Mouse (Mus musculus): ENCODE results near the gene Enho.

Gene Enho

DNA sequence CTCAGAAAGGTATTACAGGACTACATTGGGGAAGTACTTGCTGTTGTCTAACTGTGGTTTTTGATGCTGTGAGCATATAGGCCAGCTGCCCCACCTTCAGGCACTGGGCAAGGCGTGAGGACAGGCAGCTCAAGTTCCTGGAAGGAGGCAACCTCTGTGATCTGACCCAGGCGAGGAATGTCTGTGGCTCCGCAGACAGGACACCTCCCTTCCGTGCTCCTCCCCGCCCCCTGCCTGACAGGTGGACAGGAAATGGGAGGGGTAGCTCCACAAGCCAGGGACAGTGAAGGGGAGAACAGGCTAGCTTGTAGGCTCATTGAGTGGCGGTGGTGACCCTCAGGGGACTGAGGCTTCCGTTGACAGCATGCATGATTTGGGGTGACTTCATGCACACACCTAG is 24.4 kb upstream of the Enho start:
- in situ Hi-C loops (cut with MboI, MseI), result no loop called here

DNA sequence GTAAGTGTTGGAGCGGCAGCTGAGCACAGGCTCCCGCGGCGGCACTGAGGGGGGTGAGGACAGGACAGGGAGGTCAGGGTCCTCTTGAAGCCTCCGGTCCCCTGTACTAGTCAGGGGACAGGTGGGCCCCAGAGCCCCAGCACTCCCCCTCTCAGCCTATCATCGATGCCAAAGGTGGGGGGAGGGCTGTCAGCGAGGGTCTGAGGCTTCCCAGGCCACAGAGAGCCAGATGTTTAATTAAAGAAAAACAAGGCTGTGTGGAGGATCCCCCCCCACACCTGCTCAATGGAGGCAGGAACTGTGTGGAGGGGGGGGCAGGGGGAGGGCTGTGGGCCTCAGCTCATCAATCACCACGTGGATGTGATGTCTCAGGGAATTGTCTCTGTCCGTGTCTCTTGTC is 23.5 kb upstream of the Enho start:
- in situ Hi-C loops (cut with MboI, MseI), result no loop called here

DNA sequence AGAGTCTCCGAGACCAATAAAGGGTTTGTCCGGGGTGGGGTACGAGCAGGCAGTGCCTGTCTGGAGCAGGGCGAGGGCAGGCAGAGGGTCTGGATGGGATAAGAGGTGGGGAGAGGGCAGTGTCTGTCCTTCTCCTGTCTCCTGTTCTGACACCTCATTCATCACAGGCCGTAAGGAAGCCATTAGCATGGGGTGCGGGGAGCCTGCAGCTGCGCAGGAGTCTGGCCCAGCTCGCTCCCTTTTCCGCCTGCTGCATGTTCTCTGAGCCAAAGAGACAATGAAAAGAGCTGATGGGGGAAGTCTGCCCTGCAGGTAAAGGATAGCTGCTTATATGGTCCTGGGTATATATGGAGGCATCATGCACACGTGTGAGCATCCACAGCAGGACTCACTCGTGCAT is 22.6 kb upstream of the Enho start:
- in situ Hi-C loops (cut with MboI, MseI), result no loop called here

DNA sequence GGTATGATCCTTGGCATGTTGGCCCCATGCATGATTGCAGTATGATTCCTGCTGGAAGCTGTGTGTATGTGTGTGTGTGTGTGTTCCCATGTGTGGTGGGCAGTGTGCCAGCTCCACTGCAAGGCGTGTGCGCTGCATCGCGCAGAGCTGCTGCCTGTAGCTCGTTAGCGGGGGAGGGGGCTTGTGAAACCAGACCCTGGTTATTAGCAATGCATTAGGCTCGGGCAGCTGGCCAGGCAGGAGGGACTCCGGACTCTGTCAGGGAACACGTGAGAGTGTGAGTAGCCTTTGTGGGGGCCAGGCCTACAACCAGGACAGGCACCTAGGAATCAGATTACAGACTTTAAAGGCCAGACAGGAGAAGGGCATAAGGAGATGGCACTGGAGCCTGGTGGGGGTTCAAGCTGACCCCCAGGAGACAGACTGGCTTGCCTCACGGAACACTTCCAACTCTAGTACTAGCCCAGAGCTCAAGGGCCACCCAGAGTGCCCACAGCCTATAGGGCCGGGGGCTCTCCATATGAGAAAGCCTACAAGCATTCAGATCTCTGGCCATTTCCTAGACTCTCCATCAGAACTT is 20.8 kb upstream of the Enho start:
- in situ Hi-C loops (cut with MboI, MseI), result no loop called here

DNA sequence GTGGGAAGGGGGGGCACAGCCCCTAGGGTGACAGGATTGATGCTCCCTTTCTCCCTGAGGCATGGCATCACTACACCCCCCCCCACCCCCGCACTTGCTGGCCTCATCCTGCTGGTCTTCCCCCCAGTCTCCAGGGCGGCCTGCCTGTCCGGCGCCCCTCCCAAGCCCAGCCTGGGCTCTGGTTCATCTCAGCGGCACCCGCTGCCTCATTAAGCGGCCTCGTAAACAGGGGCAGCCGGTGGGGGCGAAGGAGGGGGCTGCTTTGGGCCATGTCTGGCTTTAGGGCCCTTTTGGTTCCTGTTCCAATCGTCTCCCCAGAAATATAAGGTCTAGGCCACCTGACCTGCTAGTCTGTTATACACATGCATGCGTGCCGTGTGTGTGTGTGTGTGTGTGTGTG is 19.4 kb upstream of the Enho start:
- in situ Hi-C loops (cut with MboI, MseI), result loop anchor here in 1 of 2 experiments (5.0 kb wide), 1 partner anchor 43 kb away; no protein-coding TSS in a partner anchor

DNA sequence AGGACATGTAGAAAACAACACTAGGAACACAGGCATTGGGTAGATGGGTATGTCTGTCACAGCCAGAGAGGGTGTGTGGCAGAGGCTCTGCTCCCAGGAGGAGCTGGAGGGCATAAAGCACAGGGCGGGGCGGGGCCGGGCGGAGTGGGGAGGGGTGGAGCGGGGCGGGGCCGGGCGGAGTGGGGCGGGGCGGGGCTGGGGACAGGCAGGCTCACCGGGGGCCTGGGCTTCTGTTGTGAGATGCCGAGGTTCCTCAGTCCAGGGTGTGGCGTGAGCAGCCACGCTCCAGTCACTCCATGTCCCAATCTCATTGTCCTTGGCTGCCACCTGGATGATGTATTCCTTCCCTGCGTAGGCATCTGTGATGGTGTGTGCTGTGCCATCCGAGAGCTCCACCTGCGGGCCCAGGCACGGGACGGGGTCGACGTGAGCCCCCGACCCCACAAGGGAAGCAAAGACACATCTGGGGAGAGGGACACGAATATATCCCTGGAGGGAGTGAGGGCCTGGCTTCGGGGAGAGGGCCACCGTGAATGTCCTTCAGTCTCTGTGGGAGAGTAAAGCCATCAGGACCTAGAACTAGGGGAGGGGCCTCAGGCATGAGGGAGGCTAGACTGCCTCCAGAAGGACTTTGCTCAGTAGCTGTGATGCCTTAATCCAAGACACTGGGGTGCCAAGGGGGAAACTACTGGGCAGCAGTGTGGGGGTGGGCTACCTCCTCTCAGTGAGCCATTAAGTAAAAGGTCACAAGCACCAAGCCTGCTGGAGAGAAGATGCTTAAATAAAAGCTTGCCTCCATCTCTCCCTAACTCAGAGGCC is 18.7 kb upstream of the Enho start:
- in situ Hi-C loops (cut with MboI, MseI), result loop anchor here in 1 of 2 experiments (5.0 kb wide), 1 partner anchor 44 kb away; no protein-coding TSS in a partner anchor

DNA sequence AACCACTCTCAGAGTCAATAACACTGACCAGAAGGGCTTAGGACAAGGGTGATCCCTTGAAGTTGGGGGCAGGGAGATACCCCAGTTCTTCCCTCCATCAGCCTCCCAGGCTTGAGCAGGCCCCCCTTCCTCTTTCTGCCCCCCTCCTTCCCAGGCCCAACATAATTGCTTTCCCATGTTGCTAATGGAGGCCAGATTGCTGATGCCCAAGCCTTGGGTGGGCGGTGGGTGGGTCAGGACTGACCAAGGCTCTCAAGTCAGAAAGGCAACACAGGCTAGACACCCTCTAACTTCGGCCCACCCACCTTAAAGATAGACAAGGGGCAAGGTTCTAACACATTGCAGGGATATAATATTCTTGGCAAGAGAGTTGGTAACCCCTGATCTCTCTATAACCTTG is 15.4 kb upstream of the Enho start:
- in situ Hi-C loops (cut with MboI, MseI), result loop anchor here in 1 of 2 experiments (5.0 kb wide), 1 partner anchor 47 kb away; no protein-coding TSS in a partner anchor

DNA sequence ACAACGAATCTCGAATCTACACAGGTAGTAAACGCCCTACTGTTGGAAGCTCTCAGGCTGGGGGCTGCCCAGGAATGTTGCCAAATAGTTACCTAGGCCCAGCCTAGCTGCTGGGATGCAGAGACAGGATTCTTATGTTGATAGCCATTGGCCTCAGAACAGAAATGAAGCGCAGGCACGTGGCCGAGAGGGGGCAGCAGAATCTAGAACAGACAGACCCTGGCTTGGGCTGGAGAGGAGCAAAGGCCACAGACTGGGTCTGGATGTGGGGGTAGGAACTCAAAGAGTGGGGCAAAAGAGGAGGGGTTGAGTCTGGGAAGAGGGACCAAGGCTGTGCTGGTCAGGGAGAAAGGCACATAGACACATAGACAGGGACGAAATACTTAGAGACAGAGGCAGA is 14.1 kb upstream of the Enho start:
- in situ Hi-C loops (cut with MboI, MseI), result no loop called here

DNA sequence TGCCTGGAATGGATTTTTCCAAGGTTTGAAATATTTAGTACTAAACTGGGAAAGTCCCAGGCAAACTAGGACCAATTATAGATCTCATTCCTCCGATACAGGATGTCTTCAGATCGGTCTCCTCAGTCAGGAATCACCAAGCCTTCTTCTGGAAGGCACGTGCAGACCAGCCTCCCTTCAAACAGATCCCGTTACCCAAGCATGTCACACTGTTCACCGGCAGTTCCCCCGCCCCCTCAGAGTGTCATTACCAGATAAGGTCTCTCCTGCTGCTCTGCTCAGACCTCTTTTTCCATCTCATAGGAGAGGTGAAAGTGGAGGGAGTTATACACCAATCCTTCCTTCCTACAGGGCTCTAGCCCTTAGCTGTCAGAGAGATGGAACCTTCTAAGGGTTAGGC is 13.6 kb upstream of the Enho start:
- in situ Hi-C loops (cut with MboI, MseI), result no loop called here

DNA sequence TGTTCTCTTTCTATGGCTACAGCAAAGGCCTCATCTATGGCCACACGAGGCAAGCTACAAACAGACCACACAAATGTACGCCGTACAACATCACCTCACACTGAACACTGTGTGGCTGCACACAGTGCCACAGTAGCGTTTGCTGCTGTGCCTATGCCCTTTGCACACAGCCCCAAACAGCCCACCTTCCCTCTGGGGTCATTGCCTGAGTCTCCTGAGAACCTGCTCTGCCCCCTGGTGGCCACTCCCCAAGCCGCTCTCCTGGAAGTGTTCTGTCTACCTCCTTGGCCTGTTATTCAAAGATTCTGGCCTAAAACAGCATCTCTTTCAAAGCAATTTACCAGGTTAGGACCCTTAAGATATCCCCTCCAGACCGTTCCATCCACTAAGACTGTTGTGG is 13.2 kb upstream of the Enho start:
- in situ Hi-C loops (cut with MboI, MseI), result no loop called here

DNA sequence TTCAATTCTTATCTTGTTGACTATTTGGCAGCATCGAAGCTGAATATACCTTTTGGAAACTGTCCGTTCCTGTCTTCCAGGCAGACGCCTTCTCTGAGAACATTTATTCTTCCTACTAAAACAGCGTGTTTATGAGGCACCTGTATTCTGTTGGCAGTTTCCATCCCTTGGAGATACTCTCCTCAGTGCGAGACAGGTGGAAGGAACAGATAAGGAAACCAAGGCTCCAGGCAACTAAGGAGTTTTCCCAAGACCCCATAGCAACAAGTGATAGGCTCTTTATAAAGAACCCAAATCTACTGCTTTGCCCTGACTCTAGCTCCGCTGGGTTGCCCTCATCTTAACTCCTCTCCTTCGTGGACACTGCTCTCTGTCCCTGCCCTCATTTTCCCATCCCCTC is 8.5 kb upstream of the Enho start:
- in situ Hi-C loops (cut with MboI, MseI), result no loop called here

DNA sequence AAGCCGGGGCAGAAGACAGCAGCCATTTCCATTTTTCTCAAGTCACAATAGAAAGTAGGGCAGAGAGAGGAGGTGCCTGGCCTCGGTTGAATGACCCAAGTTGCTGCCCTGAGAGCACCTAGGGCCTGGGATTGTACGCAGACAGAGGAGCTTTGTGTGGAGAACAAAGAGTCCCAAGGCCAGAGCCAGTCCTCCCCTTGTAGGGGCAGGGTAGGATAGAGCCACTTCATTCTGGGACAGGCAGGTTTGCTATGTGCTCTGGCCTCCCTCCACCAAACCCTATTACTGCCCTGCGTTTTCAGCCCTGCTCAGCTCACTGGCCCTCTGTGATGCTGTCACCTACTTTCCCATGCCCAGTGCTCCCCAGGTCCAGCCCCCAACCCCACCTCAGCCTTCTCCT is 8.0 kb upstream of the Enho start:
- in situ Hi-C loops (cut with MboI, MseI), result no loop called here

DNA sequence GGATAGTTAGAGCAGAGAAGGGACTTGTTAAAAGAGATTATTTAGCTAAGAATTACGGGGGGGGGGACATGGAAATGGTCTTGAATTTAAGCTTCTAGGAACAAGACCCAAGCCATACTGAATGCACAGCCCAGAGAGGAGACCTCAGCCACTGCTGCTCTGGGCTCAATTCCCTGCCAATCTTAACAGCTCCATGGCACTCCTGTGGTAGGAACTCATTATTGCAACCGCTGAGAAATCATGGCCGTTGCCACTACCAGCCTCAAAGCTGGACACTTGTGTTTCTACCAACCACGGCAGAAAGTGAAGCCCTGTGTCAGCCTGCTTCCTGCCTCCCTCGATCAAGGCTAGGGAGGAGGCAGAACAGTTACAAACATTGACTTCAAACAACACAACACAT is 5.4 kb upstream of the Enho start:
- in situ Hi-C loops (cut with MboI, MseI), result no loop called here

DNA sequence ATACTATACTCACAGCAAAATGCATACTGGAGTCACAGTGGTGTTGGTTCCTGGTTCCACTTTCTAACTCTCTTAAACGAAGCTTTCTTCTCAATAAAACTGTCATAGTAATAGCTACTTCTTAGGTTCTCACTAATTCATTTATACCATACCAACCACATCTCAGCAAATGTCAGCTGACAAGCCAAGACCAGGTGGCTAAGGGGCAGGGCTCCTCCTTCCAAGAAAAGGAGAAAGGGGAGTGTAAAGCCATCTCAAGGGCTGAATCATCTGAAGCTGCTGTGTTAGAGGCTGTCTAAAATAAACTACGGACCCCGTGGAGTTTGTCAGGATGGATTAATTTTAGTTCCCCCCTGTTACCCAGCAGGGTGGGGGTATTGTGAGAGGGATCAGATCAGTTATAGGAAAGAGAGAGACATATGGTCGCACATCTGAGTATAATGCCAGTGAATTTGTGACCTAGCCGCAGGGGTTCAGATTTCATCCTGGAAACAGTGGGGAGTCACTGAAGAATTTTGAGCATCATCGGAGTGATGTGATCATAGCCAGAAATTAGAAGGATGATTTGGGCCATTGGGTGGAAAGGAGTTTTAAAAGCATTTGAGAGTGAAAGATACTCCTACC is 1.2 kb upstream of the Enho start:
- in situ Hi-C loops (cut with MboI, MseI), result no loop called here

DNA sequence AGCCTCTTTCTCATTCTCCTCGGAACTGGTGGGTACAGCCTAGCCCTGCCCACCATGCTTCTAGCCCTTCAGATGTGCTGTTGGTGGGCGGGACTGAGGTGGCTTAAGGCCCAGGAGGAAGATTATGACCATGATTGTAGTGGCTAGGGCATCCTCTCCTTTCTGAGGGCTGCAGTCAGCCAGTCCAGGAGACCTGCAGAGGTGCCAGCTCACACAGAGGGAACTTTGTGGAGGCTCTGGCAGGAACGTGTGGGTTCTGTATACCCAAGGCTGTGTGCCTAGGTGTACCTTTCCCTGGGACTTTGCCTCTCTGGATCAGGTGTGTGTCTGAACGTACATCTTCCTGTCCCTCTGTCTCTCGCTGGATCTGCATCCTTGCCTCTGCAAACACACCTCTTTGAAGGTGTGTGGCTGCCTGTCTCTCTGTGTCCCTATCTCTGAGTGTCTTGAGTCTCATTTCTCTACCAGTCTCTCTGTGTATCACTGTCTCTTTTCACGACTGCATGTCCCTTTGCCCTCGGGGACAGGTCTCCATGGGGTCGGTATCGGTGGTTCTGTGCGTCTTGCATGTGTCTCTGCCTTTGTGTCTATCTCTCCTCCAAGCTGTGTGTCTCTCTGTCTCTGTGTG is 796 bp downstream of the Enho start:
- in situ Hi-C loops (cut with MboI, MseI), result no loop called here

DNA sequence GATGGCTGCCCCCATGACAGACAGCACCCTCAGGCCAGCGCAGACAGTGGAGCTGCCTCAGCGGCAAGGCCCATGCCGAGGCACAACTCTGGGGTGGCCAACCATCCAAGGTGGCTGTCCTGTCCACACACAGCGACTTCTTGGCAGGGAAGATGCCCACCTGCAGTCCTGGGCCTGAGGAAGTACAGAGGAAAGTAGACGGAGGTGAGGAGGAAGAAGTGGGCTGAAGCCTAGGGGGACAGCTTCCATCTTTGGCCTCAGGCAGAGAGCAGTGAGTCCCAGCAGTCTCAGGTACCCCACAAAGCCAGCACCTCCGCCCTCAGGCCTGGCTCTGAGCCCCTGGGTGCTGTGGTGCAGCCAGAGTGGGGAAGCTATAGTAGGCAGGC is 1.3 kb downstream of the Enho start:
- in situ Hi-C loops (cut with MboI, MseI), result no loop called here

DNA sequence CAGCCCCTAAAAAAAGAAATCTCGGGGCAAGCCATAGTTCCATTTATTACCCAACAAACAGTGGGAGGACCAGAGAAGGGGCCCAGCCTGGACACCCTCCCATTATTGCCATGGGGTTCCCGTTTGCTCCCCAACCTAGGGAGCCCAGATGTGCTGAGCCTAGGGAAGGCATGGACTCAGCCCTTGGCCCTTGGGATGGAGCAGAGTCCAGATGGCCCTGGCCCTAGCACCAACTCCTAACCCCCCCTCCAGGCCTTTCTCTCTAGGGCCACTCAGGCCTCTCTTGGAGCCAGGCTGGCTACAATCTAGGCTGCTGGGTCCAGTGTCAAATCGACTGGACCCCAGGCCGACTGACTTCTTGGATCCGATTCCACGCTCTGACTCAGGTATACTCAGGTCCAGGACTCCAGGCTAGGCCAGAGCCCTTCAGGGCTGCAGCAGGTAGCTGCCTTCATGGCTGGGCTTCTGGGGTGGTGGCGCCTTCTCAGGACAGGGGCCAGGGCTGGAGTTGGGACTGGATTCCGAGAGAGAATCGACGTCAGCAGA is 1.9 kb downstream of the Enho start:
- in situ Hi-C loops (cut with MboI, MseI), result no loop called here

DNA sequence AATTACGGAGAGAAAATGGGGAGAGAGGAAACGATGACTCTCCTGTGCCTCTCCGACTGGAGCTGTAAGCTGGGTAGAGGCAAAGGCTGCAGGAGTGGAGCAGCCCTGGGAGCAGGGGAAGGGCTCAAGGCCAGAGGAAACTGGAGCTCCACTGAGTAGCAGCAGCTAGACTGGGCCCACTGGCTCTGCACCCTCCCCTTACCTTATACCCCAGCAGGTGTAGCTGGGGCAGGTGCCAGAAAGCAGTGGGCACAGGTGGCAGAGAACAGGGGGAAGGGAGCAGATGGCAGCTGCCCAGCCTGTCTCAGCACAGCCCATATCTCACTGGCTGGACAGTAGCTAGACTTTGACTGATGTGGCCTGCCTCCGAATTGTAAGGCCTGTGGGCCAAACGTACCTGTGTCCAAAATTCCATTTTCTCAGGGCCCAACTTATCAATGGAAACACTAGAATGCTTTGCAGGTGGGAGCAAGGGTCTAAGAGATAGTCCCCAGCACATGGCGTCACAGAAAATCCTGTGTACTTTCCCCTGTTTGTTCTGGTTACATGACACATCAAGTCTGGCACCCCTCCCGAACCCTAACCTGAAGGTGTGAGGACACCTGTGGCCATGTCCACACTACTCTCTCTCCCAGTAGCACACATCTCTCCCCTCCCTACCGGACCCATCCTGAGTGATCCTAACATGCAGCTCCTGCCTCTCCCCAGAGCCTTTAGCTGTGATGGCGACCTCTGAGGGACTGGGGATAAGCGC is 3.1 kb downstream of the Enho start:
- in situ Hi-C loops (cut with MboI, MseI), result no loop called here

DNA sequence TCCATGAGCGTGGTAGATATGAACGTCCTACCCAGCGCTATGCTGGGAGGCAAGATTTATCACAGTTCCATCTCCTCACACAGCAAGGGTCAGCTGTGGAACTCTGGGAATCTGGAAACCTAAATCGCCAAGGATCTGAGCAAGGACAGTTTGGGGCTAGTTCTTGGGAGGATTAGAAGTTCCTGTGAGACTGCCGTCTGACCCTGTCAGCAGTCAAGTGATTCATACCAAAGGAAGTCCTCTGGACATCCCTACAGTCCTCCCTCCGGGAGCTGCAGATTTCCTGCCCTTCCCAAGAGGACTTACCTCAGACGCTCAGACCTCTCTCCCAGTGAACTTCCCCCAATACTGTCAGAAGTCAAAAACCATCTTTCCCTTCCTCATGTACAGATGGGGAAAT is 3.8 kb downstream of the Enho start:
- in situ Hi-C loops (cut with MboI, MseI), result no loop called here

DNA sequence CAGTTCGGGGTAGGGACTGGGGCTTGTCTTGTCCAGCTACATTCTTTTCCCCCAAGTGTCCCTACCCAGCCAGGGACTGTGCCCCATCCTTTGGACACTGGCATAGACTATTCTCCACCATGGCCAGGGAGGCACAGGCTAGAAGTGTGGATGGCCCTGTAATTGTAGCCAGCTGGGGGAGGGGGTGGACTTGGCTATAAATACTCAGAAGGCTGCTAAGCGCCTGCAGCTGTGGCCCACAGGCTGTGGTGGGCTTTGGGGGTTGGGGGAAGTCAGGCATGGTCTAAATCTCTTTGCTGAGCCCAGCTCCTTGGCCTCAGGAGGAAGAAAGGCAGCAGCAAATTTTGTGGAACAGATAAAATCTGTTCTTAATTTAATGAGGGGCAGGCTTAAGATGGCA is 4.2 kb downstream of the Enho start:
- in situ Hi-C loops (cut with MboI, MseI), result no loop called here

DNA sequence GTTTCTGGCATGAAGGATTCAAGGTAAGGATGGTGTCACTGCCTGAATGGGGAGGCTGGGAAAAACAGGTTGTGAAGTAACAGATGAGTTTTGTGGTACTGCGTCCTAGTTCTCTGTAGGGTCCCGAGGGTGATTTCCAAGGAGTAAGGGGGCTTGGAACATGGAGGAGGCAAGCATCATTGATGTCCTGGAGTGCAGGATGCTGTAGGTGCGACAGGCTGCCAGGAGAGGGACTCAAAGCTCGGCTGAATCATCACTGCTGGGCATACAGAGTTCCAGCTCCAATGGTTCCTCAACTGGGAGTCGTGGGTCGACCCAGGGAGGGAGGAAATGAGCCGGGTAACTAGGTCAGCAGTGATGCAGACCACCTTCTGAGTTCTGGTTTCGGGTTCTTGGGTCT is 4.9 kb downstream of the Enho start:
- in situ Hi-C loops (cut with MboI, MseI), result no loop called here

All from T-helper 17 cell (primary cell).